Mouse (Mus musculus) urinary bladder, postnatal 25 days (tissue): ENCODE data around the gene Scarb1.

Source experiments
- DNase-seq: peaks from one replicate; pipeline ENCODE4 v3.0.0; 2022; ENCODE audit warnings: low spot score

The Scarb1 gene

DNA sequence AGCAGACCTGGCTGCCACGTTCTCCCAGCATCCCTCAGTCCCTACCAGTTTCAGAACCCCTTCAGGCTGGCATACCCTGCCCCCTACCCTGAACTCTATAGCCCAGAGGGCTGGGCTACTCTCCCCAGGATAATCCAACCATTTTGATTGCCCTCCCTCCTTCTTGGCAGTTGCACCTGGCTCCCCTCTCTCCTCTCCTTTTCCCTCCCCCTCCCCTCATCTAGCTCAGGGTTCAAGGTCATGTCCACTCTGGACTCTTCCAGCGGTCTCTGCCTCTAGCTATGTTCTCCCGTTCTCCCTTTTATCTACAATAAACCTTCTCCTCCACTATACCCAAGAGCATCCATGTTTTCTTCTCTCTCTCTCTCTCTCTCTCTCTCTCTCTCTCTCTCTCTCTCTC is 9.1 kb downstream of the Scarb1 start:
- DNase-seq, result no peak

DNA sequence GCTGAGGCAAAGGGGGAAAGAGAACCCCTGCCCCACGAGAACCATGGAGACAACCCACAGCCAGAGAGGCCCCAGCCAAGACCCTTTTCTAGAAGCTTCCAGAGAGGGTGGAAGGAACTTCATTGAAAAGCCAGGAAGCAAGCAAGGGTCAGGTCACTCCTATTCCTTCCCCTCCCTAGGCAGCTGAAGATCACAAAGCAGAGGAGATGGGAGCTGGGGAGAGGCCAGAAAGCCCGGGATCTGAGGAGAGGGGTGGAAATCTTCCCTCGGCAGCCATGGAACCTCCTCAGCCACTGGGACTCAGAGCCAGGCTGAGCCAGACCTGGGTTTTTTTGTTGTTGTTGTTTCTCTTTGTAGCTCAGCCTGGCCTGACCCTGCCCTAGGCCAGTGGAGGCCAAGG is 9.8 kb downstream of the Scarb1 start:
- no peak for DNase-seq

DNA sequence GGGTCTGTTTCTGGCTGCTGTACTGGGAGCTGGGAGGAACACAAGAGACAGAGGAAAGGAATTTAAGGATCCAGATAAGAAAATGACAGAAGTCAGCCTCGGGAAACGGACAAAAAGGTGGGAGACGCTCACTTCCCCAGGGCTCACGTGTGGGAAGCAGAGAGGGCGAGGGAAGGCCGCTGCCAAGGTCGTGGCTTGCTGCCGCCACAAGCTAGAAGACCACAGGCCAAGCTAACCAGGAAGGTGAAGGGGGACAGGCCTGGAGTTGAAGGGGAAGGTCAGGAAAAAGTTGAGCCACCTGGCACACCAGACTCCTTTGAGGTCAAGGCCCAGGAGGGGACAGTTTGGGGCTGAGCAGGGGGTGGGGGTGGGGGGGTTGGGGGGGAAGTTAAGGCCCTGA is 10.2 kb downstream of the Scarb1 start:
- DNase-seq, result no peak

DNA sequence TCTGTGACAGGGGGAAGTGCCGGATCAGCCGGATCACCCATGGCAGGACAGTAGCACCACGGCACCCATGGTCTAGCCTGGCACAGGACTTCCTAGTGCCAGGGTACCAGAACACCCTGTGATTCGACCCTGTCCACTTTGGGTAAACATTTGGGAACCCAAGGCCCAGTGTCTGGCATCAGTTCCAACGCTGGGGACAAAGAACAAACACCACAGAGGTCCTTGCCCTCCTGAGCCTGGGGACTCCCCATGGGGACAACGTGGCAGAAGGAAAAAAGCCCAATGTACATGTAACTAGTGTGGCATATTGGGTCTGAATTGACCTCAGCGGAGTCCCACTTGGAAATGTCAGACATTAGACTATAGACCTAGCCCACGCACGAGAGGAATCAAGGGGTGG is 10.7 kb downstream of the Scarb1 start:
- DNase-seq, result no peak

DNA sequence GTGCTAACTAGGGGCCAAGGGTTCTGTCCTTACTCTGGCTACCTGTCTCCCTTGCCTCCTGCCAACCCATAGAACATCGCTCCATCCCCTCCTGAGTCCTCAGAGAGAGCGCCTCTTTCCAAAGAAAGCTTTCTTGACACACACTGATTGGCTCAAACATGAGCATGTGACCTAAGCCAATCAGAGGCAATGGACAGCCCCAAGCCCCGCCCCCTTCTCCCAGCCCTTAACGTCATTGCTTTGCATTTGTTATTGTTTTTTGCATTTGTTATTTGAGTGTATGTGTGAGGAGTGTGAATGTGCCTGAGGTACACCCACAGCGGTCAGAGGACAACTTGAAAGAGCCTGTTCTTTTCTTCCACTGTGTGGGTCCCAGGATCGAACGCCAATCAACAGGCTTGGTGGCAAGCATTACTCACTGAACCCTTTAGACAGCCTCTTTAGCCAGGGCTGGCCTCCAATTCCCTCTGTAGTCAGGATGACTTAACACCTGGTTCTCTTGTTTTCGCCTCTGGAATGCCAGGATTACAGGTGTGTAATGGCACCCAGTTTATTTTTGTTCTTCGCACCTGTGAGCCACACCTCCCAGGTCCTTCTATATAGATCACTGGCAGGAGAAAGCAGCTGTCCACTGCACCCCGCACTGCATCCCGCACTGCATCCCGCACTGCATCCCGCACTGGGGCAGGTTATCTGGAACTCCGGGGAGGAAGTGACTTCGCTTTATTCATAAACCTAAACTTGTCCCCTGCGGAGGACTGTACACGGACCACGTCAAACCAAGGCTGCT is 13.1 kb downstream of the Scarb1 start:
- DNase-seq, result no peak

DNA sequence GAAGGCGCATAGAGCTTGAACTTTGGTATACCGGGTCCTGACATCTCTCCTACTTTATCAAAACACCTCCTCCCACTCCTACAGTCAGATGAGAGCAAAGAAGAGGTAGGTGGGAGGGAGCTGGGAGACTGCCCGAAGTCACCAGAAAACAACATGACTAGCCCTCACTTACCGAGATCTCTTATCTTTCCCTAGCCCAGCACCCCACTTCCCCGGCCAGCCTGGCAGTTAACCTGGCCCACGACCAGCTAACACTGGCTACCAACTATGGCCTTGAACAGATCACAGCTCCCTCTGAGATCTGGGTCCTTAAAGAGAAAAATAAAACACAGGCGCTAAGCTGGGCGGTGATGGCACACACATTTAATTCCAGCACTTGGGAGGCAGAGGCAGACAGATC is 14.5 kb downstream of the Scarb1 start:
- no peak for DNase-seq

DNA sequence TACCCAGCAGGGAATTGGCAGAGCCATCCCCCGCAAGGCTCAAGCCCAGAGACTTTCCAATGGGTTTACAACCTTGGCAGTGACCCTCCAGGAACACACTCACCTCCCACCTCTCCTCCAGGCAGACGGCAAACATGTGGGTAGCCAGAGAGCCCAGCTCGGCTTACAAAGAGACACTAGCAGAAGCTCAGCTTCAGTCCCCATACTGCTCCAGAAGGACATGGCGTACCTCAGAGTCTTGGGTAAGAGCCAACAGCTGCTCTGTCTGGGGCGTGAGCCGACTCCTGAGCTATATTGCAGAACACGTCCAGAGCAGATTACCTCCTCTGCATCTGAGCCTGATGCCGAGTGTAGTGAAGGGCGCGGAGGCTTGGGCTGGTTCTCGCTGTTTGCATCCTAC is 15.0 kb downstream of the Scarb1 start:
- no peak for DNase-seq

DNA sequence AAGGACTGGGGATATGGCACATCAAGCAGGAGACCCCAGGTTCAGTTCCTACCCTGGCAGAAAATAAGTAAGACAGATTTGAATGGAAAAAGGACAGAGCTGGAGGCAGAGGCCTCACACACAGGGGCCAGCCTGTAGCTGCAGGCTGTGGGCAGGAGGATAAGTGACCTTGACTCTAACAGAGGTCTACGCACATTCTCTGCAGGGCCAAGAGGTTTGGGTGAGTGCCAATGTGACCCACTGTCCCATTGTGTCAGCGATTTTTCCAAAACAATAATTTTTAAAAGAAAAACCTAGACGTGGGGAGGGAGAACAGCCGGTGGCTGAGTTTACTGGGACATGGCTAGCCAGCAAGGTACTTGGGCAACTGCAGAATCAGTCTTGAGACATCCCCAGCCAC is 15.6 kb downstream of the Scarb1 start:
- no peak for DNase-seq

DNA sequence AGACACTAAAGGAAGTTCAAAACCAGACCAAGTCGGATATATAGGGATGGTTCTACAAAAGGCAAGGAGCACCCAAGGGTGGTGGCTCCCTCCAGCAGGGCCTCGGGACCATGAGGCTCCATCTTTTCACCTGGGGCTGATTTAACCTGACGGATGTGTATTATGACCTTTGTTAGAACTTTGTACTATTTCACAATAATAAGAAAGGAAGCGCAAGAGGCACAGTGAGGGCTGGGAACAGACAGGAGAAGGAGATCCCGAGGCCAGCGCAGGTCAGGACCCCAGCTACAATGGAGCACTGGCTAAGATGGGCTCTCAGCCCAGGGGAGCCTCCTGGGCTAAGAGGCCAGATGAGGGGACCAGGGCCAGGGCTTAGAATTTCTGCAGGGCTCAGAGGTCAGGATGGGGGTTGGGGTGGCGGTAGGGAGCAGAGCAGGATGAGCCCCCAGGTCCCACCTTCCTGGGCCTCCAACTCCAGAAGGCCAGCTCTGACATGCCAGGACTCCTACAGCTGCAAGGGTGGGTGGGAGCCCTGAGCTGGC is 16.9 kb downstream of the Scarb1 start:
- no peak for DNase-seq

DNA sequence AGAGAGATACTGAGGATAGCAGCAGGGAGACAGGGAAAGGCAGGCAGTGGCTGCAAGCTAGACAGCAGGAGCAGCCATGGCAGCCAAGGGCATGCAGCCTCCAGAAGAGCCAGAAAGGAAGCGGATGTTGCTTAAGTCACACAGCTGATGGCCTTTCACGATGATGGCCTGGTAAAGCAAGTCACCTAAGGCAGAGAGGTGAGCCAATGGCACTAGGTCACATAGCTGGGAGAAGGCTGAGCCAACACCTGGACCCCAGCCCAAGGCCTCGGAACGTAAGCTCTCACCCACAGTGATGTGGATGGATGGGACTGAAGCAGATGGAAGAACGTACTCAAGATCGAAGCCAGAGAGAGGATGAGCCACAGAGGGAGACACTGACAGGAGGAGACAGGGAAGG is 17.8 kb downstream of the Scarb1 start:
- DNase-seq, result no peak

DNA sequence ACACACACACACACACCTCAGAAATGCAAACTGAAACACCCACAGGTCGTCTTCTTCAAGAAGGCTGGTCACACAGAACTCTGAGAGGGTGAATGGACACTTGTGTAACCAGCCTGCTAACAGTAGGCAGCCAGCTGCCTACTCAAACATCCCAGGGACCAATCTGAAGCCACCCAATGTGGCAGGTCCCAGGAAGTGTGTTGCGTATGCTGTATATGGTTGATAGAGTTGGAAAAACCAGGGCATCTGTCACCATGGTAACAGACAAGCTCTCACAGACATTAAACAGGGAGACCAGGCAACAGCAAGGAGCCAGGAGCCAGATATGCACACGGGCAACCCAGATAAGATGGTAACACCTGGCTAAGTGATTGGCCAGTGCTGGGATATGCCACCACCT is 19.1 kb downstream of the Scarb1 start:
- DNase-seq, result no peak

DNA sequence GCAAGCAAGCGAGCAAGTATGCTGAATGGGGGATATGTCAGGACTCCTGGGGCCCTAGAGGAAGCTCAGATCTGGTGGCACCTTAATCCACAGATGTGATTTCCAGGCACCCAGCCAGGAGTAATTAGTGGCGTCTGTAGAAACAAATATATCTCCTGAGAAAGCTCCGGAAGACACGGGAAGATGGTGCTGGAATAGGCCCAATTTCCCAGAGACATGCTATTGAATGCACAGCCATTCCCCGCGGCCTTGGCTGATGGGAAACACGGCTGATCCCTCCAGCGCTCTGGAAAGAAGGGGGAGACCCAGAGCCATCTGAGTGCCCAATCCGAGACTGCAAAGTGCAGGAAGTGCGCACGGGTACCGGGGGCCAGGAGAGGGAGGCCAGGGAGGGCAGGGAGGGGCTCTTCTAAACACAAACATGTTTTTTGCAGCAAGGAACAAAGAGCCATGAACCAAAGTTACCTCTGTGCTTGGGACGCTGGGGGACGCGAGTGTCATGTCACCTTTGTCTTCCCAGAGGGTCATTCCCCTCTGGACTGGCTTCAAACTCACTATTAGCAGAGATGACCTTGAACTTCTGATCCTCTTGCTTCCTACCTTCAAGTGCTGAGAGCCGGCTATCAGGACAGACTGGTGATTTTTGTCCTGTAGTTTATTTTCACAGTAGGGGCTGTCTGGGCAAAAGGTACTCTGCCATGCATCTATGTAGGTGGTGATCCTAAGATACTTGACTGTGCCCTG is 21.7 kb downstream of the Scarb1 start:
- DNase-seq, result no peak

DNA sequence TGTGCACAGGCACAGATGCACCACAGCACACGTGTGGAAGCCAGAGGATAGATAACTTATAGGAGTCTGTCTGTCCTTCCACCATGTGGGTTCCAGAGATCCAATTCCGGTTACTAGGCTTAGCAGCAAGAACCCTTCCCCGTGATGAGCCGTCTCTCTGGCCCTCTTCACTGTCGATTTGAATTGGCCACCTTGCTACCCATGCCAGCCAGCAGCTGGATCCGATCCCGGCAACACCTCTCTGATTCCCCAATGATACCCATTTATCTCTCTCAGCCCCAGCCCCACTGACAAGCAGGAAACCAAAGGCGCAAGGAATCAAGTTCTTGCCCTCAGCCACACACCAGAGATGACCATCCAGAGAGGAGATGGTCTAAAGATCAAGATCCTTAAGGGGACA is 22.9 kb downstream of the Scarb1 start:
- no peak for DNase-seq

DNA sequence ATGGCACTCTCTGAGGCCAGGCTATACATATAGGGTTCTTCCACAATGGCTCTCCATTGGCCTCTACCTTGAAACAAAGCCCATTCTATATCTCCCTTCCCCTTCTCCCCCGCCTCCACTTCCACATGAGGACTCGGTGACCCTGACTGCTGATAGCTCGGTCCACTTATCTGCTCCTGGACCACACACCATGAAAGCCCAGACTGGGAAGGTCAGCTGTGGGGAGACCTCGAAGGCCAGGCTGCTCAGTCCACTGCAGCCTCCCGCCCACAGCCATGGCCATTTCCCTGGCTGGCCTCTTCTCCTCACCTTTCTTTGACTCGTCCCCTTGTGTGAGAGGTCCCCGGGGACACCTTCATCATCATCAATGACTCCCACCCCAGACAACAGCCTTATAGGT is 23.6 kb downstream of the Scarb1 start:
- DNase-seq, result no peak

DNA sequence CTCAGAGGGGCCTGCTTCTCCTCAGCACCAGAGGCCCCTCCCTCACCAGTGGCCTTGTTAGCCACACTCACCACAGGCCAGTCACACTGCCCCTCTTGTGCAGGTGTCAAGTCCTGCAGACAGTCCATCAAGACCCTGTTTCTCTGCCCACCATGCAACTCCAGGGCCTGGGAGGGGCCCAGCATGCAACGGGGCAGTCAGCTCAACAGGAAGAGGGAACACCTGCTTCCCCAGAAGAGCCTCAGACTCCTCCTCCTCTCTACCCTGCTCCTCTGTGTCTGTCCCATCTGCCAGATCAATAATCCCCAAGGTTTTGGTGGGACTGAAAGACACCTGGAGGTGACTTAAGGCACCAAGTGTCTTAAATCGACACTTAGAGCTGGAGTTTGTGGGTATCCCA is 24.1 kb downstream of the Scarb1 start:
- no peak for DNase-seq

DNA sequence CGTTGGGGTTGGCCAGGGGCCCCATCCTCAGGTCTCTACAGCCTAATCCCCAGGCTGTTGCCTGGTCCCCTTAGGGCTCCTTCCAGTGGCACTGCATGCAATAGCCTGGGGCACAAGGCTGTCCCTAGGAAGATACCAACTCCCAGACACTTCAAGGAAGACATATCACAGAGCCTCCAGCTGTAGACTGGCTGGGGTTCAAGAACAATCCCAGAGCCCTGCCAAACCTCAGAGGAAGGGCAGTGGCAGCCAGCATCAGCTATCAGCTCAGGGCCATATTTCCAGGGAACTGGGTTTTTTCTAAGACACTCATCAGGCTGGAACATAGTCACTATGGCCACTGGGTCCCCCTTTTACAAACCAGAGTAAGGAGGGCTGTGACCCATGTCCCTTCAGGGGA is 25.8 kb downstream of the Scarb1 start:
- no peak for DNase-seq

DNA sequence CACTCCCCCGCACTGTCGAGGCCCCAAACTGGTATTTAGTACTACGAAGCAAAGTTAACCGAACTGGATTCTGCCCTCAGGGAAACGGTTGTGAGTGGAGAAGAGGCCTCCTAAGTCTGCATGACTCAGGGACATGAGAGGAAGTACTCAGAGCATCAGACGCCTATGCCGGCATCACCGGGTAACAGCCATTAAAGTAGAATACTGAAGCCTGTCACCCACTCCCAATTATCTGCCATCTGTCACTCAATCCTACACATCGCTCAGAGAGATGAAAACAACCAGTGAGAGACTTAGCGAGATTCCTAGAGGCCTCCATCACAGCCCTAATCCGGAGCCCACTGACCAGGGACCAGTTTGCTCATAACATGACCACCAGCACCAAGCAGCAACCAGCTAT is 26.9 kb downstream of the Scarb1 start:
- no peak for DNase-seq

DNA sequence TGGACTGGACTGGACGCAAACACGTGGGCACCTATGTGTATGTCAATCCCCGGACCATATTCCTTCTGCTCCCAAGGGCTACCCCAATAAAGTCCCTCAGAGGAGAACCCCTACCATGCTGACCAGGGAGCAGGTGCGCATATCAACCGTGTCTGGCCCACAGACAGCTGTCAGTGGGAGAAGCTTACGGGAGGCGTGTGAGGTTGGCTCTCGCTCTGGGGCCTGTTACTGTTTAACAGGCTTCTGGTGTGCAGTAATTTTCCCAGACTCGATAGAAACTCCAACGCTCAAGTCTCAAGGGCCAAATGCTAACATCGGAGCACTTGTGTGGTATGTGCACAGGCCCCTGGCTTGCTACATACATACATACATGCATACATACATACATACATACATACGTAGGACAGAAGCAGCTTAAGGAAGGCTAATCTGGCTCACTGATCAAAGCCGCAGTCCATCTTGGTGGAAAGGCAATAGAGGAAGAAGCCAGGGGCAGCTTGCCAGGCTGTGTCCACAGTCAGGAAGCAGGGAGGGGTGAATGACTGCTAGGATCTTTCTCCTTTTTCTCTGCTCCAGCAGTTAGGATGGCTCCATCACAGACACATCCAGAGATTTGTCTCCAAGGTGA is 27.8 kb downstream of the Scarb1 start:
- peak; percentile 21 for DNase-seq

DNA sequence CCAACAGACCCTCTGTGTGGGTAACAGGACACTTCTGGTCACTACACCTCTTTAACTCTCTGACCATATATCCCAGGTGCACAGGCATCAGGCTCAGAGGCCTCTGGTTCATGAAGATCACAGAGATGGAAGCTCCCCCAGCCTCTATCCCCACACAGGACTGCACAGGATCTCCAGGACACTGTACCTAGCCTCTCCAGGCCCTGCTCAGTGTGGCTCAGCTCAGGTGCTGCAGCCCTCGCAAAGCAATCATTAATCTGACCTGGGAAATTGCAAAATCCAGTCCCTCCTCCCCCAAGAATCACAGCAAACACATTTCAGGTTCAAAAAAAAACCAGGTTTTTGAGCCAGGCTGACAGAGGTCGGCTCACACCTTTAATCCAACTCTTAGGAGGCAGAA is 29.9 kb downstream of the Scarb1 start:
- DNase-seq, result no peak

DNA sequence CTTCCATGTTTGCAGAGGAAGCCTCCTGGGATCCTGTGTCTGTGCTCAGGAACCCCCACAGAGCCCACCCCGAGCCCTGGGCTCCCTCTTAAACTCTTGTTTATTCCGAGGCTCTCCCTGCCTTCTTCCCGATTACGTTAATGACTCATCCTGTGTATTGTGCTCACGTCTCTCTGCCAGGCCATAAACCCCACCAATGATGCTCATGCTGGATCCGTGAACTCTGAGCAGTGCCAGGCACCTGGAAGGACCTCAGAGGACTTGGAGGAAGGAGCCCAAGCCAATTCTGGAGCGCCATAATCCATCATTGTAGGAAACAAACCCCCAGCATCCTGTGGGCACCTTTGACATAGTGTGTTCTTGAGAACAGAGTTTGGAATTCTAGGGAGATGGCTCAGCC is 31.7 kb downstream of the Scarb1 start:
- no peak for DNase-seq

DNA sequence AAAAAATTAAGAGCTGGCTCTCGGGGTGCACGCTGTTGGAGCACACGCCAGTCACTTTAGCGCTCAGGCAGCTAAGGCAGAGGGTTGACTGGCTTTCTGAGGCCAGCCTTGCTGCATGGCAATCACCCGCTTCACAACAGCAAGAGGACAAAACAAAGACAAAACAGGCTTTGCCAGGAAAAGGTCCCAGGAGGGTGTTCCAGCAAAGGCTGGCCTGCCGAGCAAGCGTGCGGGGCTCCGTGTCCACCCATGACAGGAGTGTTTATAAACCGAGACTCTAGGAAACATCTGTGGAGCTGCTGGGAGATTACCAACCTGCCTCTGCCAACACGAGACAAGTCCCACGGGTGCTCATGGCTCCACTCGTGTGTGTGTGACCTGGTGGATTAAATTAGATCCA is 34.1 kb downstream of the Scarb1 start:
- no peak for DNase-seq

DNA sequence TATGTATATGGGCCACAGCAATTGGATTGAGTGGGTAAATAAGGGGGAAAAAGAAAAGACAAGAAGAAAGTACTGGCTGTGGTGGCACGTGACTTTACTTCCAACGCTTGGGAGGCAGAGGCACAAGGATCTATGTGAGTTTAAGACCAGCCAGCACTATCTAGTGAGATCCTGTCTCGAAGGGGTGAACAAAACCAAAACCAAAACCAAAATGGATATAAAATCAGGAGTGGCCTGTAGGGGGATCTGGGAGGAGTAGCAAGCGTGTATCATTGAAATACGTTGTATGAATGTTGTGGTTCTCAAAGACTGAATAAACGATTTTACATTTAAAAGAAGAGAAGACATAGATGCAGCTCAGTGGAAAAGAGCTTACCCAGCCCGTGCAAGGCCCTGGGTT is 34.5 kb downstream of the Scarb1 start:
- DNase-seq, result no peak
